Mouse (Mus musculus) thymus, adult 2 months (tissue): ENCODE data around the gene Adgrl1.

ENCODE experiments used
- CTCF ChIP-seq: fragments of 200-500 bp; IDR thresholded peaks from 2 replicates; pipeline ENCODE4 v1.5.1; 2012; ENCODE audit warnings: mild to moderate bottlenecking, control low read depth, low read length, moderate library complexity, borderline replicate concordance; ENCODE audit not compliant: control insufficient read depth, poor library complexity, insufficient read depth; ENCODE audit errors: extremely low read depth
- POLR2A ChIP-seq: fragments of 200-500 bp; IDR thresholded peaks from 2 replicates; pipeline ENCODE4 v1.6.1; 2012; ENCODE audit warnings: mild to moderate bottlenecking, low read length, control low read depth, moderate library complexity; ENCODE audit not compliant: control insufficient read depth, poor library complexity, insufficient read depth; ENCODE audit errors: extremely low read depth

GRCm38 (mm10) chr8:83896461-83896860 is 3.4 kb upstream of the Adgrl1 start:
- TF ChIP-seq POLR2A: no peak
- no peak for TF ChIP-seq CTCF
